Mouse (Mus musculus) adrenal gland, postnatal 14 days (tissue): ENCODE data around the gene Psmb11. TPM values are rescaled to one million over a fixed set of nuclear protein-coding genes. Genes with fewer than 3 reads are reported as not detected.

Experiments
- microRNA-seq, 2 experiments: library from miRNA; unstranded; fragments of <30 nt; microRNA quantifications; one replicate each; pipeline ENCODE4 v1.2.0; 2021
- total RNA-seq: library from RNA; stranded (reverse); gene quantifications from 2 replicates; pipeline ENCODE4 v1.2.3, GENCODE M21; 2021

The Psmb11 gene
- total RNA-seq, 1 experiment from 2014 or later, result not detected

Small RNA genes within 50 kb of the gene (microRNA-seq; reads per million reads assigned to microRNA genes)
- gene Mir686, result 0 reads per million in 2 experiments
- 0 reads per million in 2 experiments for gene Mir6948

Other genes with a start within 250 kb of the Psmb11 start
- gene Slc7a7, start 203.7 kb upstream of the Psmb11 start, total RNA-seq, result 4.6 and 6.5 TPM in 2 replicates
- 186 TPM in 2 replicates for gene Mrpl52, start 194.5 kb upstream of the Psmb11 start, total RNA-seq
- 77.7 and 101 TPM in 2 replicates for gene Mmp14, start 189.8 kb upstream of the Psmb11 start, total RNA-seq
- 92.0 and 92.5 TPM in 2 replicates for gene Lrp10, start 157.3 kb upstream of the Psmb11 start, total RNA-seq
- 0.75 and 0.93 TPM in 2 replicates for gene Rem2, start 145.3 kb upstream of the Psmb11 start, total RNA-seq
- 42.4 and 49.8 TPM in 2 replicates for gene Prmt5, start 103.9 kb upstream of the Psmb11 start, total RNA-seq
- 27.6 and 29.3 TPM in 2 replicates for gene Haus4, start 66.8 kb upstream of the Psmb11 start, total RNA-seq
- 18.2 and 23.3 TPM in 2 replicates for gene Ajuba, start 43.9 kb upstream of the Psmb11 start, total RNA-seq
- 5.4 and 6.2 TPM in 2 replicates for gene 4931414P19Rik, start 15.4 kb upstream of the Psmb11 start, total RNA-seq
- 248 and 259 TPM in 2 replicates for gene Psmb5, start 3.4 kb upstream of the Psmb11 start, total RNA-seq
- not detected in 2 replicates for gene Gm17606, start 19.5 kb downstream of the Psmb11 start, total RNA-seq
- gene Cdh24, start 19.9 kb downstream of the Psmb11 start, total RNA-seq, result 1.7 and 2.2 TPM in 2 replicates
- gene 1700123O20Rik, start 64.8 kb downstream of the Psmb11 start, total RNA-seq, result 33.7 and 41.0 TPM in 2 replicates
- 168 and 193 TPM in 2 replicates for gene Acin1, start 65.5 kb downstream of the Psmb11 start, total RNA-seq
- gene Gm29776, start 77.4 kb downstream of the Psmb11 start, total RNA-seq, result not detected in 2 replicates
- gene Cebpe, start 90.7 kb downstream of the Psmb11 start, total RNA-seq, result not detected in 2 replicates
- gene Slc7a8, start 160.5 kb downstream of the Psmb11 start, total RNA-seq, result 46.1 and 51.5 TPM in 2 replicates
- gene Rnf212b, start 192.7 kb downstream of the Psmb11 start, total RNA-seq, result 0.38 TPM in 1 of 2 replicates, not detected in the other
- gene Homez, start 249.5 kb downstream of the Psmb11 start, total RNA-seq, result 9.6 and 10.9 TPM in 2 replicates